Mouse (Mus musculus) cerebellum, adult 11-12 months (tissue): ENCODE measurements at regions not wholly inside any gene's neighbourhood (a gene's known extent, or its start where the extent isn't known, plus 50 kb on each side); places are given as distances from the start of the nearest gene placed in this dataset.

ENCODE experiments used
- DNase-seq: peaks from one replicate; pipeline ENCODE4 v3.0.0; 2022

DNA sequence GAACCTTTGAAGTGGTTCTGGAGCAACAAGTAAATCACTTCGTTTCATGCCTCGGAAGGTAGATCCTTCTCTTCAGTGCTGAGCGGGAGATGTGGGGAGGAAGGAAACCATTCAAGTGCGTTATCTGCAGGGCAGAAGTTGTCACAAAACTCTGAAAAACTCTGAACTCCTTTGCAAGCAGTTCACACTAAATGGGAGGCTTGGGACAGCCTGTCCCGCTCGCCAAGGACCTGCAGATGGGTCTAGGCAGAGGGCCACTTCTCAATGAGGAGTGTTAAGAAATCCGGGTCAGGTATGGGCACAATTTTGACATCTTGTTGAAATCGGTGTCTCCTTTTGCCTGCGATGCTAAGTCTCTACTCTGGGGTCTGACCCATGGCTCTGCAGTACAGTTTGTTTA, 58.6 kb upstream of the Gm10295 start:
- DNase-seq = no peak

GRCm38 (mm10) chr7:71409061-71409460, 57.8 kb upstream of the Gm10295 start:
- no peak for DNase-seq

DNA sequence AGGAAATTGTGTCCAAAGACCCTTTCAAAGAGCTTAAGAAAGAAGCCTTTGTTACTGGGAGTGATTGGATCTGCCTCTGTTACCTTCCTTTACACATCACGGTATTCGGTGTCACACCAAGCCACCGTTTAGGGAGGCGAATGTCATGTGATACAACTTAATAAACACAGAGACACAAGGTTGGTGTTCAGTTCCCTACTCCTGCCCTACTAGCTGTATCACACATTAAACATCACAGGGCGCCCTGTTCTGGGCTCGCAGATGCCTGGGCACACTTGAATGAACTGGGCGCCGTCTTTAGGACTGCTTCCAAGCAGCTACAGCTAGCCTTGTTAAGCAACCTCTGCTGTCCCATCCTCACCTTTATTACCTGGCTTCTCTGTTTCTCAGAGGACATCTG, 55.0 kb upstream of the Gm10295 start:
- no peak for DNase-seq
